Mouse (Mus musculus) spleen, adult 2 months (tissue): Measurements from ENCODE around the gene Lypd6b. TPM values are rescaled to one million over a fixed set of nuclear protein-coding genes. Genes with fewer than 3 reads are reported as not detected.

Source experiments
- DNase-seq, 2 experiments: peaks; one replicate each; pipeline versions ENCODE4 v3.0.0 to v3.0.0-alpha.2; 2012 to 2021; ENCODE audit warnings: low spot score in 2 of 2, low read depth in 1 of 2
- H3K27ac ChIP-seq: fragments of 200-500 bp; 2 replicates; pipeline ENCODE4 v1.5.1; 2012; ENCODE audit warnings: low read length, inconsistent platforms; ENCODE audit not compliant: insufficient read depth
- H3K27me3 ChIP-seq: fragments of 200-500 bp; 2 replicates; pipeline ENCODE4 v1.6.1; 2012; ENCODE audit warnings: mild to moderate bottlenecking, moderate library complexity, low read length, inconsistent platforms; ENCODE audit not compliant: control insufficient read depth, insufficient read depth
- H3K36me3 ChIP-seq: fragments of 200-500 bp; 2 replicates; pipeline ENCODE4 v1.6.1; 2012; ENCODE audit warnings: mild to moderate bottlenecking, low read length, inconsistent platforms; ENCODE audit not compliant: control insufficient read depth, insufficient read depth
- H3K4me1 ChIP-seq: fragments of 200-500 bp; 2 replicates; pipeline ENCODE4 v1.6.1; 2011; ENCODE audit warnings: inconsistent platforms; ENCODE audit not compliant: control insufficient read depth, insufficient read depth, insufficient read length
- H3K4me3 ChIP-seq: fragments of 200-500 bp; 2 replicates; pipeline ENCODE4 v1.5.1; 2011; ENCODE audit warnings: mild to moderate bottlenecking, inconsistent platforms; ENCODE audit not compliant: insufficient read depth, insufficient read length; ENCODE audit errors: extremely low read depth
- CTCF ChIP-seq: fragments of 200-500 bp; IDR thresholded peaks from 2 replicates; pipeline ENCODE4 v1.5.1; 2011; ENCODE audit warnings: mild to moderate bottlenecking, inconsistent platforms; ENCODE audit not compliant: insufficient read depth, insufficient read length, insufficient replicate concordance; ENCODE audit errors: extremely low read depth
- POLR2A ChIP-seq: fragments of 200-500 bp; IDR thresholded peaks from 2 replicates; pipeline ENCODE4 v1.6.1; 2011; ENCODE audit warnings: low read depth, low read length, inconsistent platforms
- WGBS: fragments of 180-500 bp; shearing (Covaris S2); methylation state at CpG from one replicate; pipeline ENCODE4 v1.1.7; 2018; 5-methylcytosine and 5-hydroxymethylcytosine counted together
- polyA plus RNA-seq: library from polyadenylated mRNA; depleted of rRNA; stranded (reverse); fragments of >200 nt; gene quantifications from 2 replicates; pipeline ENCODE4 v1.2.3, GENCODE M21; 2012

Lypd6b gene
- polyA plus RNA-seq, 1 experiment: 0.51 TPM

DNA sequence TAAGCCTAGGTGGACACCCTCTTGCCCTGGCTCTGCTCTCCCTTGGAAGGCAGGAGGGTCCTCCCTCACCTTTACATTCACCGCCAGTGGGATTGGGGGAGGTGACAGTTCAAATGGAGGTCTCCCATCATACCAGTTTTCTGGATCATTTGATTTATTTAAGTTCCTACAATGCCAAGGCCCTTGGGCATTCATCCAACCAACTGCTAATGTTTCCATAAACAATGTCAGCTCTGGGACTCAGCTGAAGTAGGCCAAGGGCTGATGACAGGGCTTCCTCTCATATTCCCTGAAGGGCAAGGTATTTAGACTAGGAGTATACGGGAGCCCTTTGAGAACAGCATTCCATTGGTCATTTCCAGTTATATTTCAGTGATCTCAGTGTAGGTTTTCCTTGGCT is 170.0 kb downstream of the Lypd6b start:
- H3K27ac ChIP-seq: no peak overlapping the region
- H3K36me3 ChIP-seq: no peaks in the 10 kb centered on the region
- H3K4me3 ChIP-seq: no peak overlapping the region
- 87% methylated on average over 2 of the region's 2 CpGs for WGBS
- H3K4me1 ChIP-seq: no peaks in the 10 kb centered on the region
- no peaks in the 10 kb centered on the region for H3K27me3 ChIP-seq
- DNase-seq: no peak
- TF ChIP-seq CTCF: no peak
- no peak for TF ChIP-seq POLR2A

DNA sequence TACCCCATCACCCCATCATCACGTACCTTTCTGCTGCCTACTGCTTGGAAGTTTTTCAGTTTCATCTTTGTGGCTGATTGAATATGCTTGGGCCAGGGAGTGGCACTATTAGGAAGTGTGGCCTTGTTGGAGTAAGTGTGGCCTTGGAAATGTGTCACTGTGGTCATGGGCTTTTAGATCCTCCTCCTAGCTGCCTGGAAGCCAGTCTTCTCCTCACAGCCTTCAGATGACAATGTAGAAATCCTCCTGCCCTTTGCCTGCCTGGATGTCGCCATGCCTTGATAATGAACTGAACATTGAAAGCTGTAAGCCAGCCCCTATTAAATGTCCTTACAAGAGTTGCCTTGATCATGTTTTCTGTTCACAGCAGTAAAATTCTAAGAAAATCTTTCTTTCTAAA is 174.5 kb downstream of the Lypd6b start:
- TF ChIP-seq POLR2A (no peak), CTCF (no peak)
- H3K4me1 ChIP-seq: no peaks in the 10 kb centered on the region
- no peak for DNase-seq
- 83% methylated on average over 2 of the region's 2 CpGs for WGBS
- no peak overlapping the region for H3K27ac ChIP-seq
- H3K36me3 ChIP-seq: no peaks in the 10 kb centered on the region
- H3K27me3 ChIP-seq: no peaks in the 10 kb centered on the region
- H3K4me3 ChIP-seq: no peak overlapping the region

DNA sequence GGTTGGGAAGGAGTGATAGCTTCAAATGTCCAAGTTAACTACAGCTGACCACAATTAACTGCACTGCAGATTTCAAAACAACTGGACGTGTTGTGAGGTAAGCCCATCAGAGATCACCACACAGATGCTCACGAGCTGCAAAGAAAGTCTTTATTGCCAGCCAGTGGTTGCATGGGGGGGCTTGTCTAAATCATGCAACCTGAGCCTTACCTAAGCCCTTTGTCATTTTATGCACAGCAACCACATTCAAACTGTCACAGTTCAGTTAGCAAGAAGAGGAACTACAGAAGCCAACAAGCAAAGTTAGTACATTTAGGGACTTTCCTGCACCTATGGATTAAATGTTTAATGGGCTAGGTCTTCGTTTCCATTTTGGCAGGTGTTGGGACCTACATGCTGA is 177.4 kb downstream of the Lypd6b start:
- TF ChIP-seq POLR2A (no peak), CTCF (no peak)
- Histone ChIP-seq H3K27ac (no peak overlapping the region), H3K27me3 (no peaks in the 10 kb centered on the region), H3K4me3 (no peak overlapping the region), H3K36me3 (no peaks in the 10 kb centered on the region), H3K4me1 (no peaks in the 10 kb centered on the region)
- 46% methylated on average over 3 of the region's 3 CpGs for WGBS
- no peak for DNase-seq

DNA sequence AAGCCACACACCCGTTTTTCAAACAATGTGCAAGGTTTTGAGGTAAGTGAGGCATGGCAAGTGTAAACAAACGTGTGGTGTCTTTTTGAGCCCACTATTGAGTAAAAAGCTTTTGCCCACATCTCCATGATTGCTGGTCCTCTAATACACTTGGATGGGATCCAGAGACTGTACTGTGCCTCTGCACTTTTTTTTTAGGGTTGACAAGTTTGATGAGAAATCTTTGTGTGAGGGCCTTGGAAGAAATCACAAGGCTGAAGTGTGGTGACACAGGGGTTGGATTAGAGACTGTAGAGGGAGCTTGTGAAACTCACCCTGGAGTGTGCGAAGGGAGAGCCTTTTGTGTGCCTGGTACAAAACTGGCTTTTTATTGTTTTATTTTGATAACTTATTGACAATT is 180.3 kb downstream of the Lypd6b start:
- Histone ChIP-seq H3K36me3 (no peaks in the 10 kb centered on the region), H3K4me1 (no peaks in the 10 kb centered on the region), H3K4me3 (no peak overlapping the region), H3K27ac (no peak overlapping the region), H3K27me3 (no peaks in the 10 kb centered on the region)
- TF ChIP-seq POLR2A (no peak), CTCF (no peak)
- 82% methylated on average over 3 of the region's 3 CpGs for WGBS
- no peak for DNase-seq

DNA sequence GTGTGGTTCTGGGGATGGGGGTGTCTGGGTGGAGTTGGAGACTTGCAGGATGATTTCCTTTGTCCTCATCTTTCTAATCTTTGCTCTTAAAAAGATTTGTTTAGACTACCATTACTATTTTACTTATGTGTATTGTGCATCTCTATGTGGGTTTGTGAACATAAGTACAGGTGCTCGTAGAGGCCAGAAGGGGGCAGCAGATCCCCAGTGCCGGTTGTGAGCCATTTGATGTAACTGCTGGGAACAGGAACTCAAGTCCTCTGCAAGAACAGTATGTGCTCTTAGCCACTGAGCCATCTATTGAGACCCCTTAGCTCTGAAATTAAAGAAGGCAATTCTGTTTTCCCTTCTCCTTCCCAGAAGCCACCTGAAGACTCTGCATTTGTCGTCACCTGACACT is 183.5 kb downstream of the Lypd6b start:
- TF ChIP-seq CTCF (no peak), POLR2A (no peak)
- H3K27me3 ChIP-seq: no peaks in the 10 kb centered on the region
- H3K4me3 ChIP-seq: no peak overlapping the region
- WGBS: 94% methylated on average over 3 of the region's 3 CpGs
- no peak for DNase-seq
- no peaks in the 10 kb centered on the region for H3K4me1 ChIP-seq
- H3K36me3 ChIP-seq: no peaks in the 10 kb centered on the region
- H3K27ac ChIP-seq: no peak overlapping the region

DNA sequence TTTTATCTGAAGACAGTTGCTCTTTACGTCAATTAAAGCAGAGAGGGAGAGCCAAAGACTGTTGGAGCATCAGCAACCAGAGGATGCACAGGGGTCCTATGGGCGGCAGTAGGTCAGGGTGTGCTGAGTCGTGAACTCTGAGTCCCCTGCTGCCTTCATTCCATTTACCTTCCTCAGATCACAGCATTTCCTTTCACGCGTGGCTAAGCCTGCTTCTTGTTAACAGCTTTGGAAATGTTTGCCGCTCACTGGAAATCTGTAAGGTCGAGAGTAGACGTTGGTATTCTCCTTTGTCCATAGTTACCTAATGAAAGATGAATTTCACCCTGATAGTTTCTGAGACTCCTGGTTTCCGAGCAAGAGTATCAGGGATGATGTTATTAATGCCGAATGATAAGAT is 191.1 kb downstream of the Lypd6b start:
- 83% methylated on average over 10 of the region's 10 CpGs for WGBS
- H3K36me3 ChIP-seq: no peaks in the 10 kb centered on the region
- H3K4me3 ChIP-seq: no peak overlapping the region
- no peak for TF ChIP-seq CTCF
- TF ChIP-seq POLR2A: no peak
- no peaks in the 10 kb centered on the region for H3K27me3 ChIP-seq
- DNase-seq: no peak
- H3K27ac ChIP-seq: no peak overlapping the region
- no peaks in the 10 kb centered on the region for H3K4me1 ChIP-seq

DNA sequence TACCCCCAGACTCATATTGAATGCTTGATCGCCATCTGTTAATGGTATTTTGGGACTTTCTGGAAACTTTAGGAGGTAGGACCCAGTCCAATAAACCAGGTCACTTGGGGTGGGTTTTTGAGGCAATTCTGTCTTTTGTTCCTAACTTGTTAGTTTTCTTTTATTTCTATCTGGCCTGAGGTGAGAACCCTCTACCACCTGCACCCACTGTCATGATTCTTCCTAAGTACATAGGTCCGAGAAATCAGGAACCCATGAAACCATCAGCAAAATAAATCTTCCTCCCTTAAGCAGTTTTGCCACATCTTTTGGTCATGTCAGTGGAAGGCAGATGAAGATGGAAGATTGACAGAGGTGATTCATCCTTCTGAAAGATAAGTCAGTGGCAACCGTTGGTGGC is 192.5 kb downstream of the Lypd6b start:
- 89% methylated on average over 3 of the region's 3 CpGs for WGBS

DNA sequence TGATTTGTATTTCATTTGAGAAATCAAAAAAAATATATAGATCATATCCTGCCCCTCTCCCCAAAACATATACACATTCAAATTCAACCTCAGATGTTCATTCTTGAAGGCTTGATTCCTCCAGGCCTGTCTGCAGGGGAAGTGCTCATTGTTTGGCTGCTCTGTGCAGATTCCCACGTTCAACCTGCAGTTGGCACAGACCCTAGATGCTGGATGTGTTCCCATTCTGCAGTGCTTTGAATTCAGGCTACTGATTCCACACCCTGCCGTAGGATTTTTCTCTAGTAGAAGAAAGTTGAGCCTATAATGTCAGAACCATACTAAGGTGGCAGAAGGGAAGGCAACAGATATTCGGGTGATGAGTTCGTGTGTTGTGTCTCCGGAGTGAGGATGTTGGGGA is 195.5 kb downstream of the Lypd6b start:
- no peak overlapping the region for H3K4me3 ChIP-seq
- TF ChIP-seq POLR2A (no peak), CTCF (no peak)
- no peaks in the 10 kb centered on the region for H3K36me3 ChIP-seq
- no peaks in the 10 kb centered on the region for H3K27me3 ChIP-seq
- WGBS: 81% methylated on average over 5 of the region's 5 CpGs
- DNase-seq: no peak
- H3K4me1 ChIP-seq: no peaks in the 10 kb centered on the region
- no peak overlapping the region for H3K27ac ChIP-seq

More for the DNA sequence above, 192.5 kb downstream of the Lypd6b start:
- Histone ChIP-seq H3K4me1 (no peaks in the 10 kb centered on the region), H3K36me3 (no peaks in the 10 kb centered on the region), H3K4me3 (no peak overlapping the region), H3K27me3 (no peaks in the 10 kb centered on the region), H3K27ac (no peak overlapping the region)
- DNase-seq: no peak
- TF ChIP-seq CTCF: no peak
- no peak for TF ChIP-seq POLR2A
